Mouse (Mus musculus) kidney, adult 2 months (tissue): ENCODE measurements at regions not wholly inside any gene's neighbourhood (a gene's known extent, or its start where the extent isn't known, plus 50 kb on each side); places are given as distances from the start of the nearest gene placed in this dataset.

Source experiments
- CTCF ChIP-seq: fragments of 200-500 bp; conservative IDR thresholded peaks from 2 replicates; pipeline ENCODE4 v1.5.1; 2011; ENCODE audit warnings: low read depth, mild to moderate bottlenecking, control low read depth, low read length, moderate library complexity, mixed read lengths; ENCODE audit not compliant: insufficient read depth, insufficient read length
- POLR2A ChIP-seq: fragments of 200-500 bp; IDR thresholded peaks from one replicate; pipeline ENCODE4 v1.6.1; 2011; ENCODE audit warnings: low read depth, low read length, control low read depth

GRCm38 (mm10) chr2:102955232-102955631 is 53.8 kb upstream of the Cd44 start:
- TF ChIP-seq CTCF (no peak), POLR2A (no peak)
